Mouse (Mus musculus): Measurements from ENCODE around the gene Stfa2.
"Not testable (repeated sequence)": the region's sequence is repeated elsewhere in the genome, so short reads cannot be mapped to it uniquely, and the experiment has no call there.

The Stfa2 gene

GRCm38 (mm10) chr16:36408357-36408756 is at the start of gene Stfa2:
Gene Stfa2, minus strand, starts transcription at chr16:36408457.
- DNase-seq = no peak

DNA sequence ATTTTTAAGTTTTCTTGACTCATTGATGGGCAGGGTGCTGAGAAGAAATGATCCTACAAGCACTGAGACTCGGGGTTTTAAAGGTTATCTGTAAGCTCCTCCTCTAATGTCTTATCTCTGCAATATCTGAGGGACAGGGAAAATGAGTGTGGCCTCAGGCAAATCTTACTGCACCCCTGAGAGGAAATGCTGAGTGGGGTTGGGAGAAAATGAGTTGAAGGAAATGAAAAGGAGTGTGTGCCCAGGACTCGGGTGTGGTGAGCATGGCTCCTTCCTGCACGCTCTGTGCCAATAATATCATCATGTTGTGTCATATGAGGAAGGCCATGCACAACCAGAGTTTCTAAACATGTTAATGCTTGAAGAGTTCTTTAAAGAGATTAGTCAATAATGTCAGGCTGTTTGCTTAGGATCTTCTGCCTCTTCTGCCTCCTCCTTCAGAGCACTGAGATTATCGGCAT is 47.1 kb upstream of the Stfa2 start, which contains the start of gene Stfa3:
Gene Stfa3, minus strand, starts transcription at position 51 of the 461 bp plus-strand sequence.
- DNase-seq = no peak

- not testable (repeated sequence) for DNase-seq
Observed at GRCm38 (mm10) chr16:36420979-36421378, 12.7 kb upstream of the Stfa2 start.

GRCm38 (mm10) chr16:36389060-36389459 is 19.2 kb downstream of the Stfa2 start:
- DNase-seq = no peak

DNA sequence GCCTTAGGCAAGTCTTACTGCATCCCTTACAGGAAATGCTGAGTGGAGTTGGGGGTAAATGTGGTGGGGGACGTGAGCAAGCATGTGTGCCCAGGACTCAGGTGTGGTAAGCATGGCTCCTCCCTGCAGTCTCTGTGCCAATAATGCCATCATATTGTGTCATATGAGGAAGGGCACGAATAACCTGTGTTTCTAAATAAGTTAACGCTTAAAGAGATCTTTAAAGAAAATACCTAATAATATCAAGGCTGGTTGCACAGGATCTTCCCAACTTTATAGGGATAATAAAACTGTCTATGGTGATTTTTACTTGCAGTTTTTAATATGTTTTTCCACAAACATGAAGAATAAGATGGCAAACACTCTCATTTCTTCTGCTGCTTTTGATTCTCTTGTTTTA is 40.6 kb downstream of the Stfa2 start, which contains the start of gene BC100530:
Gene BC100530, minus strand, starts transcription at position 101 of the 400 bp plus-strand sequence.
- DNase-seq = not testable (repeated sequence)
